Mouse (Mus musculus) liver, embryonic 14.5 days (tissue): ENCODE measurements around the gene Stub1.

ENCODE experiments used
- CTCF ChIP-seq: IDR thresholded peaks from 2 replicates; pipeline ENCODE4 v1.5.1; 2016; ENCODE audit warnings: antibody characterized with exemption, low read depth, control low read depth
- EP300 ChIP-seq: IDR thresholded peaks from 2 replicates; pipeline ENCODE4 v1.6.1; 2016; ENCODE audit warnings: antibody characterized with exemption, low read depth

- no peak for TF ChIP-seq EP300
- TF ChIP-seq CTCF = no peak
These were observed 8.7 kb downstream of the Stub1 start for GRCm38 (mm10) chr17:25824362-25825142.
